Mouse (Mus musculus) embryo, embryonic 10 days (tissue): ENCODE measurements at regions not wholly inside any gene's neighbourhood (a gene's known extent, or its start where the extent isn't known, plus 50 kb on each side); places are given as distances from the start of the nearest gene placed in this dataset.

ENCODE experiments used
- DNase-seq: peaks from one replicate; pipeline ENCODE4 v3.0.0-alpha.2; 2015; ENCODE audit warnings: low spot score

GRCm38 (mm10) chrX:156598070-156598469, 817.0 kb downstream of the Phex start:
- no peak for DNase-seq

- DNase-seq = peak; percentile 3
Measured at GRCm38 (mm10) chrX:156594735-156595134, 820.4 kb downstream of the Phex start.
